Comparison of ENCODE assay signal across 15 mouse cellular contexts in genomic region chr8:122084726-122085410, GRCm38 (mm10).
DNase-seq lines count a peak whose midpoint lies in the region; ATAC-seq and TF ChIP-seq lines count a peak whose summit lies in the region.
"Had no signal": no experiment of that assay in that cellular context is flagged by ENCODE, and none has a peak within 500 bp of the region (broad histone marks: within the 10 kb centered on the region; RNA-seq: fewer than 3 reads in every experiment).

No protein-coding gene starts in this region.

- TF ChIP-seq CTCF in cerebellum, adult 2 months (IDR thresholded peaks at IDR 0.05; ENCODE audit: borderline replicate concordance, insufficient read depth, low read depth, low read length), result no peak
- TF ChIP-seq CTCF in gastrocnemius, adult 2 months (IDR thresholded peaks at IDR 0.05), result no peak

- H3K4me3 ChIP-seq in midbrain, embryonic 11.5 days (ENCODE audit: low read depth, low read length), result no peak overlapping the region
- no peak overlapping the region for H3K4me3 ChIP-seq in midbrain, embryonic 13.5 days (replicated peaks)
- H3K4me3 ChIP-seq in cerebellum, adult 2 months (replicated peaks; ENCODE audit: insufficient read depth, low read depth, low read length), result no peak overlapping the region
- no peak overlapping the region for H3K4me3 ChIP-seq in forebrain, embryonic 15.5 days
- H3K4me3 ChIP-seq in gastrocnemius, adult 2 months, result no peak overlapping the region
- H3K4me3 ChIP-seq: embryonic facial prominence, embryonic 15.5 days; hindbrain, embryonic 12.5 days; megakaryocyte, embryonic 14.5 days had no signal

- no peak overlapping the region for H3K27ac ChIP-seq in midbrain, embryonic 11.5 days (ENCODE audit: low read depth, low read length)
- no peak overlapping the region for H3K27ac ChIP-seq in midbrain, embryonic 13.5 days
- H3K27ac ChIP-seq in cerebellum, adult 2 months (ENCODE audit: insufficient read depth, low read length), result no peak overlapping the region
- H3K27ac ChIP-seq in forebrain, embryonic 15.5 days (replicated peaks), result no peak overlapping the region
- no peak overlapping the region for H3K27ac ChIP-seq in gastrocnemius, adult 2 months
- H3K27ac ChIP-seq: embryonic facial prominence, embryonic 15.5 days; hindbrain, embryonic 12.5 days had no signal

- peaks cover 7% of the 10 kb centered on the region; the same call in 1 of the 2 replicates for H3K4me1 ChIP-seq in midbrain, embryonic 11.5 days (ENCODE audit: control insufficient read depth, insufficient read depth, low read length)
- no peaks in the 10 kb centered on the region for H3K4me1 ChIP-seq in midbrain, embryonic 13.5 days (replicated peaks)
- peaks cover 3% of the 10 kb centered on the region; the same call in 1 of the 2 replicates for H3K4me1 ChIP-seq in cerebellum, adult 2 months (ENCODE audit: control insufficient read depth, insufficient read depth, low read length)
- no peaks in the 10 kb centered on the region for H3K4me1 ChIP-seq in forebrain, embryonic 15.5 days

- H3K9me3 ChIP-seq in midbrain, embryonic 11.5 days (ENCODE audit: control insufficient read depth, low read length), result no peaks in the 10 kb centered on the region
- no peaks in the 10 kb centered on the region for H3K9me3 ChIP-seq in midbrain, embryonic 13.5 days
- no peaks in the 10 kb centered on the region for H3K9me3 ChIP-seq in forebrain, embryonic 15.5 days
- H3K9me3 ChIP-seq: embryonic facial prominence, embryonic 15.5 days; G1E; hindbrain, embryonic 12.5 days had no signal

- H3K9ac ChIP-seq in midbrain, embryonic 11.5 days (ENCODE audit: low read length), result no peak overlapping the region
- no peak overlapping the region for H3K9ac ChIP-seq in midbrain, embryonic 13.5 days (replicated peaks)
- no peak overlapping the region for H3K9ac ChIP-seq in forebrain, embryonic 15.5 days (replicated peaks)
- H3K9ac ChIP-seq: embryonic facial prominence, embryonic 15.5 days; hindbrain, embryonic 12.5 days; lung, embryonic 14.5 days had no signal

- no peaks in the 10 kb centered on the region for H3K27me3 ChIP-seq in midbrain, embryonic 11.5 days (ENCODE audit: control insufficient read depth, insufficient read depth, low read length)
- 0 out of 2 replicates have a peak, but pooled peaks cover 6% of the 10 kb centered on the region for H3K27me3 ChIP-seq in midbrain, embryonic 13.5 days
- no peaks in the 10 kb centered on the region for H3K27me3 ChIP-seq in cerebellum, adult 2 months (ENCODE audit: control insufficient read depth, insufficient read depth, low read length)
- no peaks in the 10 kb centered on the region for H3K27me3 ChIP-seq in forebrain, embryonic 15.5 days

- 59% methylated on average over 15 of the region's 15 CpGs for WGBS in midbrain, embryonic 11.5 days
- WGBS in midbrain, embryonic 13.5 days, result 55% methylated on average over 15 of the region's 15 CpGs
- 82% methylated on average over 15 of the region's 15 CpGs for WGBS in cerebellum, adult 2 months
- WGBS in forebrain, embryonic 15.5 days, result 74% methylated on average over 15 of the region's 15 CpGs

- H3K36me3 ChIP-seq in midbrain, embryonic 11.5 days (ENCODE audit: control insufficient read depth, insufficient read depth, low read length), result no peaks in the 10 kb centered on the region
- no peaks in the 10 kb centered on the region for H3K36me3 ChIP-seq in midbrain, embryonic 13.5 days
- H3K36me3 ChIP-seq in forebrain, embryonic 15.5 days, result no peaks in the 10 kb centered on the region
- H3K36me3 ChIP-seq: embryonic facial prominence, embryonic 15.5 days; G1E; hindbrain, embryonic 12.5 days had no signal

- DNase-seq in midbrain, embryonic 11.5 days (ENCODE audit: low spot score, missing footprints), result no peak
- peak; percentile 78 to 84 for DNase-seq in frontal cortex, adult 2 months (ENCODE audit: extremely low spot score in 1 of 2, low spot score in 1 of 2)
- peak; percentile 69 to 86 for DNase-seq in left cerebral cortex, postnatal 14 days (ENCODE audit: low spot score in 2 of 2)
- no peak for DNase-seq in cerebellum, adult 2 months
- DNase-seq in gastrocnemius, adult 2 months, result no peak
- DNase-seq: cerebellum, postnatal 14 days; kidney, adult 18-20 months; lung, embryonic 14.5 days had no signal

- intact Hi-C loops in left cerebral cortex, postnatal 14 days (cut with DNase I), result no loop called here
- intact Hi-C loops in gastrocnemius, adult 2 months (cut with DNase I), result no loop called here

- ATAC-seq in midbrain, embryonic 11.5 days (ENCODE audit: low FRiP score), result peak; percentile 40; the same call in 1 of the 2 replicates
- no peak for ATAC-seq in midbrain, embryonic 13.5 days
- ATAC-seq in forebrain, embryonic 15.5 days (replicated peaks), result no peak

- H3K4me2 ChIP-seq in midbrain, embryonic 11.5 days, result no peak overlapping the region
- no peak overlapping the region for H3K4me2 ChIP-seq in midbrain, embryonic 13.5 days (replicated peaks)
- H3K4me2 ChIP-seq in forebrain, embryonic 15.5 days (replicated peaks), result no peak overlapping the region
- H3K4me2 ChIP-seq: embryonic facial prominence, embryonic 15.5 days; heart, embryonic 11.5 days; hindbrain, embryonic 12.5 days; lung, embryonic 14.5 days had no signal

- no peak for TF ChIP-seq POLR2A in cerebellum, adult 2 months (IDR thresholded peaks at IDR 0.05; ENCODE audit: borderline replicate concordance, insufficient read depth, low read length)

Comparison
In these comparisons a context has a peak if more than half of its experiments do, and no peak if none do; other contexts are left out.
1. DNase-seq: peak in frontal cortex, adult 2 months (2 of 2) and left cerebral cortex, postnatal 14 days (2 of 2); none in midbrain, embryonic 11.5 days (single experiment), cerebellum, adult 2 months (0 of 2) and gastrocnemius, adult 2 months (single experiment).